Mouse (Mus musculus): ENCODE results near the gene Ncor2.

GRCm38 (mm10) chr5:125104841-125105240, 74.2 kb downstream of the Ncor2 start:
- no peak for TF ChIP-seq POLR2A (IDR thresholded peaks at IDR 0.05; ENCODE audit: borderline replicate concordance, control insufficient read depth, low read depth, low read length)
- TF ChIP-seq CTCF (IDR thresholded peaks at IDR 0.05; ENCODE audit: control insufficient read depth, insufficient read depth, low read length), result no peak
